In the genomic region with DNA sequence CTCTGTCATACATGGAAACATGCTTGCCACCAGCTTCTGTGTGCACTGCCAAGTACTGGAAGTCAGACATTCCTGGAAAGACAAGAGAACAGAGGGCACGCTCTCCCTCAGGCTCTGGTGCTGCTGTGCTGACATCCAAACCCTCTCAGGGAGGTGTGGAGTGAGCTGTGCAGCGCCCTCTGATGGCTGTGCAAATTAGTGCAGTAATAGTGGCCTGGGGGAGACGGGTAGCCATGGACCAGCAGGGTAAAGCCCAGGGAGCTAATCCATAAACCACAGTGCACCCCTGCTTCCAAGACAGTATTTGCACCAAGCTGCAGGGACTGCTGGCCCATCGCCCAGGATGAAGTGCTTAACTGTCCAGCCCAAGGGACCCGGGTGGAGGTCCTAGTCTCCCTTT, we compare ENCODE assay signal across 10 mouse cellular contexts. TPM values are rescaled to one million over a fixed set of nuclear protein-coding genes. Genes with fewer than 3 reads are reported as not detected.
DNase-seq lines count a peak whose midpoint lies in the region; ATAC-seq and TF ChIP-seq lines count a peak whose summit lies in the region.
"Had no signal": no experiment of that assay in that cellular context is flagged by ENCODE, and none has a peak within 500 bp of the region (broad histone marks: within the 10 kb centered on the region; RNA-seq: fewer than 3 reads in every experiment).

No protein-coding gene starts in this region.

- ATAC-seq in forebrain, embryonic 16.5 days = no peak

- no peak overlapping the region for H3K4me2 ChIP-seq in forebrain, embryonic 16.5 days (ENCODE audit: low read length)
- H3K4me2 ChIP-seq: limb, embryonic 15.5 days had no signal

- no peaks in the 10 kb centered on the region for H3K27me3 ChIP-seq in cerebellum, adult 2 months (ENCODE audit: control insufficient read depth, insufficient read depth, low read length)
- H3K27me3 ChIP-seq in forebrain, embryonic 16.5 days (replicated peaks; ENCODE audit: control insufficient read depth, insufficient read depth, low read length) = no peaks in the 10 kb centered on the region
- H3K27me3 ChIP-seq: limb, embryonic 15.5 days had no signal

- no peak for TF ChIP-seq POLR2A in cerebellum, adult 2 months (IDR thresholded peaks at IDR 0.05; ENCODE audit: borderline replicate concordance, insufficient read depth, low read length)
- no peak for TF ChIP-seq POLR2A in lung, adult 2 months (IDR thresholded peaks at IDR 0.05; ENCODE audit: borderline replicate concordance, extremely low read depth, low read depth, low read length)
- TF ChIP-seq POLR2A in brain, embryonic 14.5 days (IDR thresholded peaks at IDR 0.05; ENCODE audit: borderline replicate concordance, extremely low read depth, insufficient read depth, insufficient read length, poor library complexity, severe bottlenecking) = no peak

- no peaks in the 10 kb centered on the region for H3K9me3 ChIP-seq in forebrain, embryonic 16.5 days (ENCODE audit: control insufficient read depth, low read length)
- H3K9me3 ChIP-seq: limb, embryonic 15.5 days had no signal

- H3K36me3 ChIP-seq in forebrain, embryonic 16.5 days (ENCODE audit: control insufficient read depth, insufficient read depth) = peaks cover 23% of the 10 kb centered on the region

- no peak overlapping the region for H3K4me3 ChIP-seq in cerebellum, adult 2 months (replicated peaks; ENCODE audit: insufficient read depth, low read depth, low read length)
- H3K4me3 ChIP-seq in lung, adult 2 months (replicated peaks; ENCODE audit: extremely low read depth, low read depth, low read length) = no peak overlapping the region
- H3K4me3 ChIP-seq in forebrain, embryonic 16.5 days (replicated peaks; ENCODE audit: low read length) = no peak overlapping the region
- H3K4me3 ChIP-seq: limb, embryonic 15.5 days had no signal

- WGBS in cerebellum, adult 2 months = 42% methylated on average over 5 of the region's 5 CpGs
- 64% methylated on average over 5 of the region's 5 CpGs for WGBS in lung, adult 2 months
- 68% methylated on average over 5 of the region's 5 CpGs for WGBS in forebrain, embryonic 16.5 days

- H3K4me1 ChIP-seq in cerebellum, adult 2 months (ENCODE audit: control insufficient read depth, insufficient read depth, low read length) = no peaks in the 10 kb centered on the region
- no peaks in the 10 kb centered on the region for H3K4me1 ChIP-seq in lung, adult 2 months (ENCODE audit: control insufficient read depth, insufficient read depth, low read length)
- H3K4me1 ChIP-seq in forebrain, embryonic 16.5 days (replicated peaks; ENCODE audit: control insufficient read depth, insufficient read depth, low read length) = peaks cover 14% of the 10 kb centered on the region

- no peak overlapping the region for H3K9ac ChIP-seq in forebrain, embryonic 16.5 days (replicated peaks; ENCODE audit: low read depth, low read length)
- H3K9ac ChIP-seq: limb, embryonic 15.5 days had no signal

- TF ChIP-seq CTCF in cerebellum, adult 2 months (IDR thresholded peaks at IDR 0.05; ENCODE audit: borderline replicate concordance, insufficient read depth, low read depth, low read length) = peak; percentile 49; the same call in 1 of the 2 replicates
- TF ChIP-seq CTCF in lung, adult 2 months (IDR thresholded peaks at IDR 0.05; ENCODE audit: insufficient read depth, low read length) = peak; percentile 49
- TF ChIP-seq CTCF in brain, embryonic 14.5 days (IDR thresholded peaks at IDR 0.05; ENCODE audit: borderline replicate concordance, extremely low read depth, insufficient read depth, insufficient read length) = peak; percentile 40; the same call in 1 of the 2 replicates

- DNase-seq in cerebellum, adult 2 months = no peak
- DNase-seq in cerebellum, adult 9-10 months = no peak
- no peak for DNase-seq in lung, adult 2 months
- DNase-seq in lung, adult 18-20 months = no peak
- DNase-seq in brain, embryonic 14.5 days (ENCODE audit: low read depth) = no peak
- DNase-seq in naive thymus-derived CD4-positive, alpha-beta T cell, adult 2 months (ENCODE audit: low read depth) = peak; percentile 61
- no peak for DNase-seq in layer of hippocampus, adult 9-10 months (ENCODE audit: low spot score)

- H3K27ac ChIP-seq in cerebellum, adult 2 months (ENCODE audit: insufficient read depth, low read length) = no peak overlapping the region
- H3K27ac ChIP-seq in forebrain, embryonic 16.5 days (ENCODE audit: low read length) = no peak overlapping the region

RNA-seq across cellular contexts. Expression of gene Gtf3c5, which starts 5.5 kb away (rescaled TPM):
- 32.4 and 32.6 TPM in 2 replicates for polyA plus RNA-seq in cerebellum, adult 2 months (2012; rRNA removed)
- polyA plus RNA-seq in lung, adult 2 months (2012; rRNA removed) = 21.6 and 27.3 TPM in 2 replicates
- polyA plus RNA-seq in brain, embryonic 14.5 days (2012; rRNA removed) = 45.9 and 51.4 TPM in 2 replicates
- 40.5 and 43.3 TPM in 2 replicates for polyA plus RNA-seq in forebrain, embryonic 16.5 days (2015; fragmentation: Nextera tagmentation; extraction: Ambion mirVana)

RNA-seq across cellular contexts. Expression of gene Cel, which starts 14.8 kb away (rescaled TPM):
- 0.10 TPM in 2 replicates for polyA plus RNA-seq in cerebellum, adult 2 months (2012; rRNA removed)
- 0.12 and 3.3 TPM in 2 replicates for polyA plus RNA-seq in lung, adult 2 months (2012; rRNA removed)
- 0.10 and 0.14 TPM in 2 replicates for polyA plus RNA-seq in brain, embryonic 14.5 days (2012; rRNA removed)
- polyA plus RNA-seq in forebrain, embryonic 16.5 days (2015; fragmentation: Nextera tagmentation; extraction: Ambion mirVana) = not detected in 2 replicates
- polyA plus RNA-seq: limb, embryonic 15.5 days had no signal

RNA-seq across cellular contexts. Expression of gene Gfi1b, which starts 43.8 kb away (rescaled TPM):
- 0.18 TPM in 1 of 2 replicates, not detected in the other for polyA plus RNA-seq in cerebellum, adult 2 months (2012; rRNA removed)
- polyA plus RNA-seq in lung, adult 2 months (2012; rRNA removed) = 0.66 and 0.79 TPM in 2 replicates
- 0.09 and 0.33 TPM in 2 replicates for polyA plus RNA-seq in brain, embryonic 14.5 days (2012; rRNA removed)
- not detected in 2 replicates for polyA plus RNA-seq in forebrain, embryonic 16.5 days (2015; fragmentation: Nextera tagmentation; extraction: Ambion mirVana)
- polyA plus RNA-seq: frontal cortex, adult 2 months had no signal
